Mouse (Mus musculus) layer of hippocampus, adult 9-10 months (tissue): ENCODE results near the gene Pax4.
A peak's percentile ranks its signal among the peaks of the same experiment; 100 is the strongest.

Experiments
- DNase-seq: peaks from one replicate; pipeline ENCODE4 v3.0.0; 2022; ENCODE audit warnings: low spot score

Pax4 gene

GRCm38 (mm10) chr6:28449253-28449652, at the start of gene Pax4:
TSS of gene Pax4 (minus strand) at chr6:28449353.
- no peak for DNase-seq

GRCm38 (mm10) chr6:28497837-28498236, 48.7 kb upstream of the Pax4 start:
- no peak for DNase-seq

DNA sequence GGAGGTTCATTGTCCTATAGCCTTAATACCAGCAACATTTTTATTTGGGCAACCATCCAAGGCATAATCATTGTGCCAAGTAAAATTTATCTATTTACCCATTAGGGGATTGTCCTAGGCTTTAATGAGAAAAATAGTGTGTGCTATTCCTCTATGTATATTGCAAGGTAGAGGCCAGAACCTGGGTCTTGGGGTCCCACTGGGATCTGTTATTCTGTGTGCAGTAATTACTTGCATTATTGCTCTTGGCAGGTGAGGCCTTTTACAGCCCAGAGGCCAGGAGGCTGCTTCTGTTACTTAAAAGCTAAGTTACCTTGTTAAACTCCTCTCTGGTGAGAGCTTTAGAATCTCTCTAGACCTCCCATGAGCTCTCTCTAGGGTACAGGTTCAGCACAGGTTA, 42.0 kb upstream of the Pax4 start:
- DNase-seq, result no peak

GRCm38 (mm10) chr6:28490612-28491011, 41.5 kb upstream of the Pax4 start:
- DNase-seq, result no peak

GRCm38 (mm10) chr6:28488204-28488851, 39.2 kb upstream of the Pax4 start:
- DNase-seq, result no peak

DNA sequence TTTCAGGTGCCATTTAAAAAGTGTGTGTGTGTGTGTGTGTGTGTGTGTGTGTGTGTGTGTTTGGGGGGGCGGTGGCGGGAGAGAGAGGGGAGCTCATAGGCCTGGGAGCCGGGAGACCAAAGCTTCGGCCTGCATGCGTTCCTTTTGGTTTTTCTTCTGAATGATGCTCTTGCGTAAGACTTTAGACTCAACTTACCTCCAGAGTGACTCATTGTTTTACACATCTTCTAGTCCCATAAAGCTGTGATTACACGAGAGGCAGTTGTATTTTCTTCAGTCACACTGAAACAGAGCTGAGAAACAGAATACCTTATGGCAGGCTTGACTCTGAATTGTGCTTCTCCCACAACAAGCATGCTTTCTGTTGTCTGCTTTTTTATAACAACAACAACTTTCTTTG, 37.8 kb upstream of the Pax4 start:
- no peak for DNase-seq

DNA sequence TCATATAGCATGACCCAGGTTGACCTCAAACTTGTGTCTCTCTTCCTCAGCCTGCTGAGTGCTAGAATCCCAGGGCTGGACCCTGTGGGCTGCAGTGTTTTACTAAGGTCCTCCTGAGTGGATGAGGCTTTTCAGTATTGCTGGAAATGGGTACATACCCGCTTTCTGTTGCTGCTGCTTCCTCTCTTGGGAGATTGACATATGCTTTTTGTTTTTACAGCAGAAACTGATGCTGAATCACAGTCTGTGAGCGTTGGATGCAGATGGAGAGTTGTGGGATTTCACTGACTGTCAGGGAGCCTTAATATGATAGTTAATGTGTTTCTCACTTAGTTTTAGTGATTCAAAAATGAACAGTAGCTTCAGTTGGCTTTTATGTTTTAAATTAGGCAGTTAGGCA, 37.3 kb upstream of the Pax4 start:
- DNase-seq, result peak; percentile 29

DNA sequence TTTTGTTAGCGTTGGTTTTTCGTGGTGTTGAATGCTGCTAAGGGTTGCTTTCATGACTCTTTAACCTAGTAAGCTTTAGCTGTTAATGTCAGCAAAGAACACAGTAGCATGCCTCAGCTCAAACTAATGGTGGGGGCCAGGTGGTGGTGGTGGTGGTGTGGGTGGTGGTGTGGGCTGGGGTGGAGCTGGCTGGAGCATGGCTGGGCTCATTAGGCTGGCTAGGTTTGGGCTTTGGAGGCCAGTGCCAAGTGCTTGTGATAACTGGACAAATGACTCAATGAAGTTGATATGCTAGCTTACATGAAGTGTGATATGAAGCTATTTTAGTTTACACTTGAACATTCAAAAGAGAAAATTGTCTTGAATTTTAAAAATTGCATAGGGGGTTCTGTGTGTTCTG, 36.9 kb upstream of the Pax4 start:
- DNase-seq, result no peak

DNA sequence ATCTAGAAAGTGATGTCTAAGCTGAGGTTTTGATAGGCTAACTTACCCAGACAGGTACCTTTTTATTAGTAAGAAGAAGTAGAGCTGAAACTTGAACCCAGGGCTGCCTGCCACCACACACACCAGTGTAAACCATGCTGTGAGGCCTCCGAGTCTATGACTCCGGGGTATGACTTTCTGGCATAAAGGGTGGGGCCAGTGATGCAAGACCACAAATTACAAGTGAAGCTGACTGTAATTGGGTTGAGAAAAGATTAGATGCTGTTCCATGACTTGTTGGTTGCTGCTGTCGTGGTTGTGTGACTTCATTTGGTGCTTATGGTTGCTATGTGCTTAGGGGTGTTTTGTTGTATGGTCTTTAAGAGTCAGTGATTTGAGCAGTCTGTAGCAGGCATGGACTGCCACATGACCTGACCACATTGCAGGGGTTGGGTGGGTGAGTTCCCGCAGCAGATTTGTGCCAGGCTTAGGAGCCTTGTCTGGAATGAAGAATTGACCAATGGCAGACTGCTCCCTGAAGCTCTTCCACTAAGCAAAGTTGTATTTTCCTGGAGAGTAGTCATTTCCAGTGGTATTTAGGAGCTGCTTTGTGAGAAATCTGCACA, 33.7 kb upstream of the Pax4 start:
- no peak for DNase-seq

DNA sequence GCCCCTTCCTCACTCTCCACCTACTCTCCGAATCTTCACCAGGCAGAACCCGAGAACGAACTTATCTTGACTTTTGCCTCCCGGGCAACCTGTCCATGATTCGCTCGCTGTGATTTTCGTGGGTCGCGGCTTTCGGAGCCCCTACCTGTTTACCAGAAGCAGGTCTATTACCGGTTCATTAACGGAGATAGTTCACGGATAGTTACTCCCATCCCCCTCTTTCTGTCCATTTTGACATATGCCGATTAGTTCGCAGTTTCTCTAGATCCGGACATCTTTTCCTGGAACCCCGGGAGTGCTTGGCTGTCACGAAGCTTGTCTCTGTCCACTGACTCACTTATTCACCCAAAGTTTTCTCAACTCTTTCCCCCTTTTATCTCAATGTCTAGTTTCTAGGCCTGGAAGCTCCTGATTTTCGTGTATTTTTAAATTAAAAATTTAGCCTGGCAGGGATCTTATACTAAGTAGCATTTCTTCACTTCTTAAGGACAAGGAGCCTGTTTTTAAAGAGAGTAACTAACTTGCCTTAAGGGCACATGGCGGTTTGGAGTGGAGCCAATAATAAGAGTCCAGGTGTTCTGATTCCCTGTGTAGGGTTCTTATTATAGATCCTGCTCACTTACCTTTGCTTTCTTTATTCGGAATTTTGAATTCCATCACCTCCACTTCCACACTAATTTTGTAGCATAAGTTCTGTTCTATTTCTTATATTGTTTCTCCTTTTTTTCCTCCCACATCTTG, 31.8 kb upstream of the Pax4 start:
- DNase-seq, result no peak

DNA sequence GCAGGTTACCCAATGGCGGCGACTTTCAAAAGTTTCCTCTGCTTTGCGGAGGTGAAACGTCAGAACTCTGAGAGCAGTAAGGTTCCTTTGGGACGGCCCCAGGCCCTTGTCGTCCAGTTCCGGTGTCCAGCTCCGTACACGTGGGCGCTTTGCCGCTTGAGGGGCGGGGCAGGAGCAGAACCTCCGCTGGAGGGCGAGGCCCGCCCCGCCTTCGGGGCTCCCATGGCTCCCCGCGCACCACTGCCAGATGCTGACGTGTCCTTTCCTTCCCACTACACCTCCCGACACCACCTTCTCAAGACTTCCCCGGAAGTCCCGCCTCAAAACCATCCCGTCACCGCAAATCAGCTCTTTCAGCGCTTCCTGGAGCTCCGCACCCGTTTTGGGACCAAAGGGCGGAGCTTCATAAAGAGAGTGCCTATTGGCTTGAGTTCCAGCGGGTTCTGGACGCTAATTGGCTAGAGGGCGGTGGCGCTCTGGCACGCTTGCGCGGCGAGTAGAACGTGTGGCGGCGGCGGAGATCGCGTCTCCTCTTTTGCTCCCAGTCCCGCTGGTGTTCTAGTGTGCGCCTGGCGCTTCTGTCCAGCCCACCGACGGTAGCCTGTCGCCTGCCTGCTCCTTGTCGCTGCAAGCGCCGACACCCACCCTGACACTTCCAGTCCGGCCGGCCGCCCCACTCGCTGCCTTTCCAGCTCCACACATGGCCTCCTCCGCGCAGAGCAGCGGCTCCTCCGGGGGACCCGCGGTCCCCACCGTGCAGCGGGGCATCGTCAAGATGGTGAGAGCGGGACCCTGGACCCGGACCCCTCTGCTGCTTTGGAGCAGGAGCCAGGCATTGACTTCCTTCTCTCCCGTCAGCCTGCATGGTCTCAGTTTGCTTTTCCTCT, 31.0 kb upstream of the Pax4 start:
- peak; percentile 97 for DNase-seq

DNA sequence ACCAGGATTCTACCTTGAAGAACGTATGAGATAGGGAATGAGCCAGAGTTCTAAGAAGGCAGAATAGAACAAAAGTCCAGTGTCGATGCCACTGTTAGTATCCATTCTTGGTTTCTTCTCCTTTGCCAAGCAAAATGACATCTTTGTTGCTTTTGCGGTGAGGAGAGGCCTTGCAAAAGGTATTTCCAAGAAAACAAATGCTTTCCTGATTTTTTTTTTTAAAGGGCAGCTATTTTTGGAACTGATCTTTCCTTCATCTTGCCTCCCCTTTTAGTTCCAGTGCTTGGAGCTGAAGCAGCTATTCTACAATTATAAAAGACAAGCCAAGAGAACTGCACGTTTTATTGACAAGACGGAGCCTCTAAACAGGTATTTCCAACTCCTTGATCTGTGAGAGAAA, 25.7 kb upstream of the Pax4 start, which contains the start of gene Snd1:
Gene Snd1 (plus strand): TSS at position 301 of the 400 bp plus-strand sequence.
- no peak for DNase-seq

DNA sequence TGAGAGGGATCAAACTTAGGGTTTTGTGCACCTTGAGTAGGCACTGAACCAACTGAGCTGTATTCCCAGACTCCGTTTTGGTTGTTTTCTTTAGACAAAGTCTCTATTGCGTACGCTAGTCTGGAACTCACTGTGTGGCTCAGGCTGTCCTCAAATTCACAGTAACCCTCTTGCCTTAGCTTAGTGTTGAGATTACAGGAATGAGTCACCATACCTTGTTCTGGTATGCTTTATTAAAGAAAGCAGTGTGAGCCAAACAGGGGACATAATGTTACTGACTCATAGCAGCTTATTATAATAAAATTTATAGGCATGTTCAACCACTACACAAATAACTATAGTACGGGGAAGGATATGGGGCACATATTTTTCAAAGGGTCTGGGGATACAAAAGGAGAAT, 25.1 kb upstream of the Pax4 start:
- no peak for DNase-seq

GRCm38 (mm10) chr6:28471284-28472035, 22.3 kb upstream of the Pax4 start:
- no peak for DNase-seq

GRCm38 (mm10) chr6:28470621-28471020, 21.5 kb upstream of the Pax4 start:
- DNase-seq, result no peak

- no peak for DNase-seq
Observed at GRCm38 (mm10) chr6:28470017-28470602, 21.0 kb upstream of the Pax4 start.

GRCm38 (mm10) chr6:28464630-28465029, 15.5 kb upstream of the Pax4 start:
- DNase-seq, result no peak

DNA sequence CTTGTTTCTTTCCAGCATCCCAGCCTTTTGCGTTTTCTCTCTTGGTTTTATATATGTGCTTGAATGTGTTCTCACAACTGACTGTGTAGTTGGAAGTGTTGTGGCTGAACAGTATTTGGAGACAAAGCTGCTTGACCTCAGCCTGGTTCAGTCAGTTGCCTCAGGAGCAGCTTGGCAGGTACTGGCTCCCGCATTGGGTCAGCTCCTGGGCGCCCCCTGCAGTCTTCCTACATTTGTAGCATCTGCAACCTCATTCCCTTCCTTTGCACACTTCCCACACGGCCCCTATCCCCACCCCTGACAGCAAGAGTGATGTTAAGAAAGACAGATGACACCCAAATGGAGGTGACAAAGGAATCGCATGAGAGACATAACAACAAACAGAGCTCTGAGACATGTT, 11.4 kb upstream of the Pax4 start:
- peak; percentile 20 for DNase-seq

DNA sequence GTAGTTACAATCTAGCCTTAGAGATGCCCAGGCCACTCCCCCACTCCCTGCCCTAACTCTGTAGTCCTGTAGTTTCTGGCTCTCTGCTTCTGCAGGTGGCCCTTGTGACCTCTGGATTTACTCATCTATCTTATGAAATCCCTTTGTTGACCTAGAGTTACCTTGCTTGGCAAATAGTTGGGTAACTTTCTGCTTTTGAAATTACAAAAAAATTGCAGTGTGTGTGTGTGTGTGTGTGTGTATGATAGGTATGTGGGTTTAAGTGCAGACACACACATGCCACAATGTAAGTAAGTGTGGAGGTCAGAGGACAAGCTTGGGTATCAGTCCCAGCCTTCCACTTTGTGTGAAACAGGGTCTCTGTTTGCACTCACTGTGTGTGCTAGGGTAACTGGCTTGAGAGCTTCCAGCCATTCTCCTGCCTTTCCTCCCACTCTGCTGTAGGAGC, 10.1 kb upstream of the Pax4 start:
- DNase-seq, result no peak

- DNase-seq, result no peak
Observed at GRCm38 (mm10) chr6:28450977-28451376, 1.8 kb upstream of the Pax4 start.

DNA sequence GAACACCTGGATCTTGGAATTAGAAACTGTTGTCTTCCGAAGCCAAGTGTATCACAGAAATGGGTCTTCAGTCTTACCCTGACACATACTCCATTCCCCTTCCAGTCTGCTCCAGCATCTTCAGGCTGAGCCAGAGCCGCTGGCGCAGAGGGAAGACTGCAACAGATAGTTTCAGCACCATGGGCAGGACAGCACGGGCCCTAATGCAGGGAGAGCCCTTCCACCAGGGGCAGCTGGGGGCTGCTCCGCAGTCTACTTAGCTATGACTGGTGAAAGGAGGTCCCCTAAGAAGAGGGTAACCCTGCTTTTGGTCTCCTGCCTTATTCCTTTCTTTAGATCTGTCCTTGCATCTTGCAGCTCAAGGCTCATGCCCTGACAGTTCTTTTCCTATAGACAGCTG, 1.3 kb upstream of the Pax4 start:
- no peak for DNase-seq
